Comparison of ENCODE assay signal across 8 mouse cellular contexts in genomic region chr5:128600072-128601021, GRCm38 (mm10). TPM values are rescaled to one million over a fixed set of nuclear protein-coding genes. Genes with fewer than 3 reads are reported as not detected.
DNase-seq lines count a peak whose midpoint lies in the region; ATAC-seq lines count a peak whose summit lies in the region.

Fzd10 (plus strand) TSS chr5:128600844.

- no peaks in the 10 kb centered on the region for H3K36me3 ChIP-seq in heart, embryonic 13.5 days
- H3K36me3 ChIP-seq in forebrain, embryonic 13.5 days (ENCODE audit: poor library complexity, severe bottlenecking), result no peaks in the 10 kb centered on the region
- no peaks in the 10 kb centered on the region for H3K36me3 ChIP-seq in stomach, embryonic 15.5 days

- H3K27ac ChIP-seq in heart, embryonic 13.5 days (replicated peaks), result no peak within 1 kb of the TSS
- peak within 1 kb of the TSS; percentile 57 for H3K27ac ChIP-seq in forebrain, embryonic 13.5 days
- peak within 1 kb of the TSS; percentile 48; the same call in 1 of the 2 replicates for H3K27ac ChIP-seq in stomach, embryonic 15.5 days

- H3K9ac ChIP-seq in heart, embryonic 13.5 days, result peak within 1 kb of the TSS; percentile 78
- H3K9ac ChIP-seq in forebrain, embryonic 13.5 days, result peak within 1 kb of the TSS; percentile 63
- H3K9ac ChIP-seq in stomach, embryonic 15.5 days, result peak within 1 kb of the TSS; percentile 39

- H3K4me3 ChIP-seq in heart, embryonic 13.5 days, result peak within 1 kb of the TSS; percentile 73
- peak within 1 kb of the TSS; percentile 55 for H3K4me3 ChIP-seq in forebrain, embryonic 13.5 days
- peak within 1 kb of the TSS; percentile 61 for H3K4me3 ChIP-seq in stomach, embryonic 15.5 days (replicated peaks)

- WGBS in heart, embryonic 13.5 days, result under 1% methylated on average over 68 of the region's 73 CpGs
- WGBS in forebrain, embryonic 13.5 days, result 1% methylated on average over 61 of the region's 73 CpGs
- under 1% methylated on average over 66 of the region's 73 CpGs for WGBS in stomach, embryonic 15.5 days

- DNase-seq in heart, adult 8-10 months (ENCODE audit: low spot score), result no peak
- peak; percentile 58 for DNase-seq in adrenal gland, postnatal 10 days
- DNase-seq in kidney, postnatal 10 days, result peak; percentile 81
- peak; percentile 88 for DNase-seq in mesoderm, embryonic 11.5 days (ENCODE audit: low read depth, low spot score)

- H3K4me2 ChIP-seq in heart, embryonic 13.5 days, result peak within 1 kb of the TSS; percentile 94
- peak within 1 kb of the TSS; percentile 95 for H3K4me2 ChIP-seq in forebrain, embryonic 13.5 days
- H3K4me2 ChIP-seq in stomach, embryonic 15.5 days, result peak within 1 kb of the TSS; percentile 96

- peaks cover 38% of the 10 kb centered on the region for H3K4me1 ChIP-seq in heart, embryonic 13.5 days
- peaks cover 67% of the 10 kb centered on the region for H3K4me1 ChIP-seq in forebrain, embryonic 13.5 days
- H3K4me1 ChIP-seq in stomach, embryonic 15.5 days, result peaks cover 29% of the 10 kb centered on the region

- no peaks in the 10 kb centered on the region for H3K9me3 ChIP-seq in heart, embryonic 13.5 days
- no peaks in the 10 kb centered on the region for H3K9me3 ChIP-seq in forebrain, embryonic 13.5 days (replicated peaks)
- no peaks in the 10 kb centered on the region for H3K9me3 ChIP-seq in stomach, embryonic 15.5 days

- H3K27me3 ChIP-seq in heart, embryonic 13.5 days (replicated peaks), result peaks cover 100% of the 10 kb centered on the region
- H3K27me3 ChIP-seq in forebrain, embryonic 13.5 days, result peaks cover 99% of the 10 kb centered on the region
- H3K27me3 ChIP-seq in stomach, embryonic 15.5 days (replicated peaks), result peaks cover 63% of the 10 kb centered on the region

- no peak for ATAC-seq in heart, embryonic 13.5 days (ENCODE audit: extremely low read depth, insufficient number of reproducible peaks, low FRiP score, low TSS enrichment)
- peak; percentile 61 for ATAC-seq in forebrain, embryonic 13.5 days
- peak; percentile 36 for ATAC-seq in stomach, embryonic 15.5 days (ENCODE audit: insufficient read depth, low FRiP score, low read depth)
- ATAC-seq in inflammation-experienced regulatory T-cells, adult 6 months, result no peak

RNA-seq across cellular contexts. Expression of gene Fzd10, which starts in this region (rescaled TPM):
- 0.36 and 0.39 TPM in 2 replicates for polyA plus RNA-seq in heart, embryonic 13.5 days (2015; fragmentation: Nextera tagmentation; extraction: Ambion mirVana)
- under 1 TPM; 0.11 to 0.16 (median 0.15) TPM for total RNA-seq in heart, adult 8-10 months (2022)
- 1 to 10 TPM in 1 of 2 experiments, under 1 TPM in 1; 0.51 to 2.2 TPM for total RNA-seq in adrenal gland, postnatal 10 days (2021)
- 2.0 TPM in 2 replicates for polyA plus RNA-seq in forebrain, embryonic 13.5 days (2015; fragmentation: Nextera tagmentation; extraction: Ambion mirVana)
- polyA plus RNA-seq in stomach, embryonic 15.5 days (2015; fragmentation: Nextera tagmentation; extraction: Ambion mirVana), result 0.95 and 1.8 TPM in 2 replicates
- not detected for polyA plus RNA-seq in inflammation-experienced regulatory T-cells, adult 6 months (2017; shearing (Covaris generic))

Comparison
In these comparisons a context has a peak if more than half of its experiments do, and no peak if none do; other contexts are left out.
1. ATAC-seq: peak in forebrain, embryonic 13.5 days (single experiment) and stomach, embryonic 15.5 days (single experiment); none in heart, embryonic 13.5 days (single experiment) and inflammation-experienced regulatory T-cells, adult 6 months (single experiment).
2. Peak in every context shown above with its lines, with median percentiles within 50 percentile points of each other: H3K4me2 ChIP-seq, H3K4me3 ChIP-seq and H3K9ac ChIP-seq.